Mouse (Mus musculus): ENCODE data around the gene Nek11. TPM values are rescaled to one million over a fixed set of nuclear protein-coding genes. Genes with fewer than 3 reads are reported as not detected.
"Not testable (repeated sequence)": the region's sequence is repeated elsewhere in the genome, so short reads cannot be mapped to it uniquely, and the experiment has no call there.

Nek11 gene
- total RNA-seq, 2 experiments from 2014 or later: 0.14 TPM; not detected in 1

DNA sequence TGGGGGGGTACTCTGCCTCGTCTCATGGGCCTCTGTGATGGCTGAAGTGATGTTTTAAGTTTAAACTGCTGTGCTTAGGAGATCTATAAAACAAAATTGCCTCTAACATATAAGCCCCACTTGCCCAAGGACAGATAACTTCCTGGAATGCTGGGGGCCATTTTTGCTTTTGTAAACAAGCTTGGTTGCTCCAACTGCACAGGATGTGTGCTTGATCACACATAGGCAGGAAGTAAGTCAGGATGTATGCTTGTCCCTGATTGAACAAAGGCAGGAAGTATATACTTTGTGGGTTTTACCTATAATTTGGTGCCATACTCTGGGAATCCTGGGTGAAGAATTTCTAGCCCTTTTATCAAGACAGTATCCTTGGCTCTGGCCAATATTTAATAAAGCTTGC is 258.9 kb downstream of the Nek11 start:
- no peak for DNase-seq

DNA sequence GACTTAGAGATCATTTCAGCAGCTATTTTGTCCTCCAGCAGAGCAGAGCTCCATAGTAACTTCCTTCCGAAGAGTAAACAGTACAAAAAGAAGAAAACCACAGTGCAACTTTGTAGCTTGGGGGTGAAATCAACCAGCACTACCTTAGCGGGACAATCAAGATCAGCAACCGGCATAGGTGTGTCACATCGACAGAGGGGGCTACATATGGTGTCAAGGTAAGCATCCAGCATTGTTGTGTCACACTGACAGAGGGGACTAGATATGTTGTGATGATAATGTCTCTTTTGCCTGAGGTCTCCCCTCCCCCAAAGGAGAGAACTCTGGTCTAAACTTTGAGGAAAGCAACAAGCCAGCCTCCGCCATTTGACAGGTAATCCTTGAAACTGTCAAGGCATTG is 260.8 kb downstream of the Nek11 start:
- DNase-seq: no peak

DNA sequence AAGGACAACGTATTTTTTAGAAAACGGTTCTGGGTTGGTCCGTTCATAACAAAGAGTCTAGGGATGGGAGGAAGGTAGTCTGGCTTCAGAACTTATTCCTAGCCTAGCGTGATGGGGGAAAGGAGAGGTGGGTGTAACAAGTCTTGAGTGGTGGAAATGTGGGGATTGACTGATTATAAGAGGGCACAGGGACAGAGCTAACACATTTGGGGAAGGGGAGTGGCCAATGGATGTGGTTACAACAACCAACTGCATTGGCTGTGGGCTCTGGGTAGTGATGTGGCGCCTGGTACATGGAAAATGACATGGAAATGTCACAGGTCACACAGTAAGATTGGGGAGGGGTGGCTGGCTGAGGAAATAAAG is 263.3 kb downstream of the Nek11 start:
- DNase-seq: no peak

DNA sequence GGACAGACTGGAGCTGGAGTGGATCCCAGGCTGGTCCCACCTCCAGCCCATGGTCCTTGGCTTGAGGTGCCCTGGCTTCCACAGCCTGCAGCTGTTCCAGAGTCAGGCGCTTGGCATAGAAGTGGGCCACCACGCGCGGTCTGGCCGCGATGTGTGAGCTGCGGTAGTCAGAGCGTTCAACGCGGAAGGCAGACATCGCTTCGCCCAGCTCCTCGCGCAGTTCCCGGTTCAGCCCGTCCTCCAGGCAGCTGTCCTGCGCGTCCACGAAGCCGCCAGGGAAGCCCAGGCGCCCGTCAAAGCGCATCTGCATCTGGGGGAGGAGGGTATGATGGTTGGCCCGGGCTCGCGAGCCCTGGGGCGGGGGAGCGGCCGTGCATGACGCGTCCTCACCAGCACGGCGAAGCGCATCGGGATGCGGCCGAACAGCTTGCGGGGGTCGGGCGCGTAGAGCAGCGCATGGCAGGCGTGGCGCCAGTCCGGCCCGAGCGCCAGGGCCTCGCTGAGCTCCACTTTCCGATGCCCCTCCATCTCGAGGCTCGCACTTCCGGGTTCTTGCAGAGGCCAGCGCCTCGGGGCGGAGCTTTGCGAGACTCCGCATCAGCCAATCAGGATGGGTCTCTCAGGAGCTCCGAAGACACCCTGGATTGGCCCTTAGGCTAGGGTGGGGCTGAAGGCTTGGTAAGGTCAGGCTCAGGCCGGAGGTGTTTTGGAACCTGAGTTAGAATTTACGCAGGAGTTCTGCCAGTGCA is 263.9 kb downstream of the Nek11 start, which contains the start of gene Nudt16:
Gene Nudt16, minus strand, starts transcription at position 572 of the 749 bp plus-strand sequence.
- DNase-seq: peak; percentile 83

DNA sequence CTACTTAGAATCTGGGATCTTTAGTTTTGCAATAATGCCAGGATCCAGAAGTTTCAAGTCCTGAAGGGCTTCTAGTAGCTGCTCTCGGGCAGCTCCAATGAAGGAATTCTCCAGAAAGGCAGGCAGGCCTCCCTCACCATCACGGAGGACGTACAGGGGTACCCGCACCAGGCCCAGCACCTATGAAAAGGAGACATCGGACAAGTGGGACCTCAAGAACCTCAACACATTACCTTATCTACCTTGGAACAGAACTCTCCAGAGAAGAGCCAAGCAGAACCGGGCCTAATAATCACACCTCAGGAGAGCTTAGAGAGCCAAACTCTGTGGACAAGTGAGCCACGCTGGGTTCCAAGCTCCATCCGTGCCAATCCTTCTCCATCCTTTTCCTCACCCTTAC is 265.0 kb downstream of the Nek11 start:
- no peak for DNase-seq

DNA sequence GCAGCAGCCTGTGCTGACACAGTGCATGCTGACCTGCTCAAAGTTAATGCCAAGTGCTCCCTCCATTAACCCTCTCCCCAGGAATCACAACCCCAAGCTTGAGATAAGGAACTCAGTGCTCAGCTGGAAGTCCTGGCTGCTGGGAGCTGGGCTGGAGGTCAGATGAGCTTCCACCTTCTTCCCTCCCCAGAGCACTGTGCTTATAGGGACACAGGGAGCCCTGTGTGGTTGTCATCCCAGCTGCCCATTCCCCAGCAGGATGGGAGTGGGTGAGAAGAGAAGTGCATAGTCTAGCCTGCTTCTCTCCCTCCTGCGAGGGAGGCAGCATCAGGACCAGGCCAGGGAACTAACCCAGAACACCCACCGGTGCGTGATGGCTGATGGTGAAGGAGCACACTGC is 270.1 kb downstream of the Nek11 start:
- DNase-seq: not testable (repeated sequence)

Other genes starting within 250 kb of the Nek11 start
- 1 to 10 TPM; 3.6 to 6.6 TPM for gene Aste1, start 132 bp downstream of the Nek11 start, total RNA-seq (2021)
- gene Atp2c1, start 131.8 kb upstream of the Nek11 start, total RNA-seq (2021): 10 to 100 TPM; 35.7 to 47.4 TPM
- gene Pik3r4, start 247.5 kb upstream of the Nek11 start, total RNA-seq (2021): 10 to 100 TPM; 12.3 to 14.6 TPM

Data from gastrocnemius, postnatal 10 days (tissue).